28 mouse cellular contexts compared by ENCODE assay signal in genomic region chr11:84518261-84518660, GRCm38 (mm10). TPM values are rescaled to one million over a fixed set of nuclear protein-coding genes. Genes with fewer than 3 reads are reported as not detected.
DNase-seq lines count a peak whose midpoint lies in the region; ATAC-seq lines count a peak whose summit lies in the region.
"Had no signal": no experiment of that assay in that cellular context is flagged by ENCODE, and none has a peak within 500 bp of the region (broad histone marks: within the 10 kb centered on the region; RNA-seq: fewer than 3 reads in every experiment).

No protein-coding gene starts in this region.

- H3K27ac ChIP-seq in neural tube, embryonic 11.5 days (ENCODE audit: low read depth, low read length) = no peak overlapping the region
- H3K27ac ChIP-seq in hindbrain, embryonic 16.5 days (ENCODE audit: low read depth, low read length) = no peak overlapping the region
- H3K27ac ChIP-seq in midbrain, embryonic 14.5 days (replicated peaks; ENCODE audit: low read depth, low read length) = peak overlapping the region; percentile 87; the same call in 1 of the 2 replicates
- no peak overlapping the region for H3K27ac ChIP-seq in neural tube, embryonic 14.5 days (ENCODE audit: low read depth, low read length)
- no peak overlapping the region for H3K27ac ChIP-seq in forebrain, embryonic 11.5 days (ENCODE audit: low read depth, low read length)
- H3K27ac ChIP-seq: embryonic facial prominence, embryonic 12.5 days; forebrain, embryonic 12.5 days; limb, embryonic 10.5 days; liver, embryonic 15.5 days; lung, embryonic 15.5 days had no signal

- 0 out of 2 replicates have a peak overlapping the region, but pooled peaks have one; percentile 12 for H3K4me3 ChIP-seq in neural tube, embryonic 11.5 days (ENCODE audit: low read depth, low read length)
- H3K4me3 ChIP-seq in hindbrain, embryonic 16.5 days (ENCODE audit: low read length) = peak overlapping the region; percentile 43
- H3K4me3 ChIP-seq in midbrain, embryonic 14.5 days (replicated peaks; ENCODE audit: low read depth, low read length) = peak overlapping the region; percentile 57
- H3K4me3 ChIP-seq in neural tube, embryonic 14.5 days (ENCODE audit: low read depth, low read length) = peak overlapping the region; percentile 43; the same call in 1 of the 2 replicates
- H3K4me3 ChIP-seq in forebrain, embryonic 11.5 days (ENCODE audit: low read depth, low read length) = no peak overlapping the region
- H3K4me3 ChIP-seq: embryonic facial prominence, embryonic 12.5 days; limb, embryonic 10.5 days; liver, embryonic 15.5 days; lung, embryonic 15.5 days; megakaryocyte, embryonic 14.5 days had no signal

- WGBS in neural tube, embryonic 11.5 days = 24% methylated on average over 5 of the region's 5 CpGs
- WGBS in hindbrain, embryonic 16.5 days = 31% methylated on average over 5 of the region's 5 CpGs
- WGBS in midbrain, embryonic 14.5 days = 22% methylated on average over 5 of the region's 5 CpGs
- WGBS in neural tube, embryonic 14.5 days = 24% methylated on average over 5 of the region's 5 CpGs
- WGBS in forebrain, embryonic 11.5 days = 25% methylated on average over 5 of the region's 5 CpGs

- H3K4me2 ChIP-seq in neural tube, embryonic 11.5 days (ENCODE audit: low read depth) = peak overlapping the region; percentile 39
- peak overlapping the region; percentile 68 for H3K4me2 ChIP-seq in hindbrain, embryonic 16.5 days (ENCODE audit: low read length)
- H3K4me2 ChIP-seq in midbrain, embryonic 14.5 days (ENCODE audit: low read length) = peak overlapping the region; percentile 71
- peak overlapping the region; percentile 50 for H3K4me2 ChIP-seq in neural tube, embryonic 14.5 days (ENCODE audit: low read depth, low read length)
- H3K4me2 ChIP-seq in forebrain, embryonic 11.5 days (ENCODE audit: low read depth, low read length, severe bottlenecking) = no peak overlapping the region
- H3K4me2 ChIP-seq: embryonic facial prominence, embryonic 12.5 days; liver, embryonic 15.5 days; lung, embryonic 15.5 days had no signal

- DNase-seq in neural tube, embryonic 11.5 days (ENCODE audit: low spot score) = no peak
- no peak for DNase-seq in neural tube, embryonic 10.5 days (ENCODE audit: extremely low spot score, low spot score)
- DNase-seq in midbrain, embryonic 14.5 days = peak; percentile 28
- DNase-seq in layer of hippocampus, postnatal 36 days = no peak
- no peak for DNase-seq in forebrain, embryonic 11.5 days (ENCODE audit: low spot score)
- DNase-seq in thymus, postnatal 0 days (ENCODE audit: low spot score) = no peak
- DNase-seq: adrenal gland, postnatal 25 days; cerebellum, adult 8-10 months; gastrocnemius, postnatal 25 days; layer of hippocampus, adult 9-11 months; liver; lung, postnatal 36 days; right cerebral cortex, postnatal 4 days; thymus, postnatal 25 days had no signal

- peaks cover 5% of the 10 kb centered on the region; the same call in 1 of the 2 replicates for H3K4me1 ChIP-seq in neural tube, embryonic 11.5 days (ENCODE audit: control insufficient read depth, insufficient read depth, low read length)
- H3K4me1 ChIP-seq in hindbrain, embryonic 16.5 days (ENCODE audit: control insufficient read depth, insufficient read depth, low read depth, low read length) = peaks cover 7% of the 10 kb centered on the region
- peaks cover 6% of the 10 kb centered on the region for H3K4me1 ChIP-seq in midbrain, embryonic 14.5 days (ENCODE audit: control insufficient read depth, insufficient read depth, low read length)
- H3K4me1 ChIP-seq in neural tube, embryonic 14.5 days (ENCODE audit: control insufficient read depth, insufficient read depth, low read length) = peaks cover 5% of the 10 kb centered on the region; the same call in 1 of the 2 replicates
- H3K4me1 ChIP-seq in forebrain, embryonic 11.5 days (replicated peaks; ENCODE audit: control insufficient read depth, insufficient read depth, low read length) = peaks cover 5% of the 10 kb centered on the region; the same call in 1 of the 2 replicates

- ATAC-seq in neural tube, embryonic 11.5 days (ENCODE audit: insufficient read depth, low FRiP score, low TSS enrichment) = no peak
- no peak for ATAC-seq in hindbrain, embryonic 16.5 days
- ATAC-seq in midbrain, embryonic 14.5 days (ENCODE audit: low FRiP score, low TSS enrichment) = no peak
- ATAC-seq in neural tube, embryonic 14.5 days (ENCODE audit: low read depth) = no peak
- no peak for ATAC-seq in forebrain, embryonic 11.5 days (replicated peaks; ENCODE audit: low FRiP score)
- ATAC-seq: activated CD4-positive, CD25-positive, alpha-beta regulatory T cell, adult 4 months; intestine, postnatal 0 days had no signal

- H3K9me3 ChIP-seq in neural tube, embryonic 11.5 days (ENCODE audit: control insufficient read depth, low read length) = no peaks in the 10 kb centered on the region
- H3K9me3 ChIP-seq in hindbrain, embryonic 16.5 days (ENCODE audit: control insufficient read depth, low read length) = no peaks in the 10 kb centered on the region
- H3K9me3 ChIP-seq in midbrain, embryonic 14.5 days (ENCODE audit: control insufficient read depth, low read length) = no peaks in the 10 kb centered on the region
- no peaks in the 10 kb centered on the region for H3K9me3 ChIP-seq in neural tube, embryonic 14.5 days (ENCODE audit: control insufficient read depth, low read length)
- H3K9me3 ChIP-seq in forebrain, embryonic 11.5 days (ENCODE audit: control insufficient read depth, low read length) = no peaks in the 10 kb centered on the region; the same call in 1 of the 2 replicates
- H3K9me3 ChIP-seq: embryonic facial prominence, embryonic 12.5 days; forebrain, embryonic 12.5 days; limb, embryonic 10.5 days; liver, embryonic 15.5 days; lung, embryonic 15.5 days; megakaryocyte, embryonic 14.5 days had no signal

- no peak overlapping the region for H3K9ac ChIP-seq in neural tube, embryonic 11.5 days (ENCODE audit: low read length)
- H3K9ac ChIP-seq in hindbrain, embryonic 16.5 days (ENCODE audit: low read depth, low read length) = no peak overlapping the region
- H3K9ac ChIP-seq in midbrain, embryonic 14.5 days (replicated peaks; ENCODE audit: low read length) = peak overlapping the region; percentile 66
- H3K9ac ChIP-seq in neural tube, embryonic 14.5 days (replicated peaks; ENCODE audit: low read depth, low read length) = peak overlapping the region; percentile 64; the same call in 1 of the 2 replicates
- no peak overlapping the region for H3K9ac ChIP-seq in forebrain, embryonic 11.5 days (ENCODE audit: low read length)
- H3K9ac ChIP-seq: embryonic facial prominence, embryonic 12.5 days; forebrain, embryonic 12.5 days; liver, embryonic 15.5 days; lung, embryonic 15.5 days had no signal

- peaks cover 84% of the 10 kb centered on the region for H3K27me3 ChIP-seq in neural tube, embryonic 11.5 days (ENCODE audit: control insufficient read depth, insufficient read depth, low read length)
- H3K27me3 ChIP-seq in hindbrain, embryonic 16.5 days (replicated peaks; ENCODE audit: control insufficient read depth, insufficient read depth, low read length) = peaks cover 33% of the 10 kb centered on the region
- H3K27me3 ChIP-seq in midbrain, embryonic 14.5 days (ENCODE audit: control insufficient read depth, insufficient read depth, low read length) = peaks cover 56% of the 10 kb centered on the region
- H3K27me3 ChIP-seq in neural tube, embryonic 14.5 days (ENCODE audit: control insufficient read depth, insufficient read depth, low read length) = peaks cover 30% of the 10 kb centered on the region
- peaks cover 85% of the 10 kb centered on the region for H3K27me3 ChIP-seq in forebrain, embryonic 11.5 days (ENCODE audit: control insufficient read depth, insufficient read depth, low read length)

- H3K36me3 ChIP-seq in neural tube, embryonic 11.5 days (ENCODE audit: control insufficient read depth, insufficient read depth, low read length) = no peaks in the 10 kb centered on the region
- H3K36me3 ChIP-seq in hindbrain, embryonic 16.5 days (ENCODE audit: control insufficient read depth, insufficient read depth, low read length) = no peaks in the 10 kb centered on the region
- H3K36me3 ChIP-seq in midbrain, embryonic 14.5 days (ENCODE audit: control insufficient read depth, insufficient read depth, low read length) = peaks cover 21% of the 10 kb centered on the region
- no peaks in the 10 kb centered on the region for H3K36me3 ChIP-seq in neural tube, embryonic 14.5 days (ENCODE audit: control insufficient read depth, insufficient read depth, low read length)
- H3K36me3 ChIP-seq in forebrain, embryonic 11.5 days (ENCODE audit: control insufficient read depth, insufficient read depth, low read length) = no peaks in the 10 kb centered on the region
- H3K36me3 ChIP-seq: embryonic facial prominence, embryonic 12.5 days; forebrain, embryonic 12.5 days; limb, embryonic 10.5 days; liver, embryonic 15.5 days; lung, embryonic 15.5 days had no signal

RNA-seq across cellular contexts. Expression of gene Aatf, which starts 4.9 kb away (rescaled TPM):
- 54.4 and 55.8 TPM in 2 replicates for polyA plus RNA-seq in neural tube, embryonic 11.5 days (2014; fragmentation: Nextera tagmentation; extraction: Ambion mirVana)
- polyA plus RNA-seq in hindbrain, embryonic 16.5 days (2015; fragmentation: Nextera tagmentation; extraction: Ambion mirVana) = 51.0 and 52.1 TPM in 2 replicates
- polyA plus RNA-seq in midbrain, embryonic 14.5 days (2014; fragmentation: Nextera tagmentation; extraction: Ambion mirVana) = 41.6 and 46.3 TPM in 2 replicates
- polyA plus RNA-seq in neural tube, embryonic 14.5 days (2014; fragmentation: Nextera tagmentation; extraction: Ambion mirVana) = 44.1 and 47.1 TPM in 2 replicates
- total RNA-seq in layer of hippocampus, postnatal 36 days (2021) = 10 to 100 TPM; 20.4 to 21.6 TPM
- 53.6 and 54.8 TPM in 2 replicates for polyA plus RNA-seq in forebrain, embryonic 11.5 days (2014; fragmentation: Nextera tagmentation; extraction: Ambion mirVana)
- 51.8 and 54.5 TPM in 2 replicates for polyA plus RNA-seq in thymus, postnatal 0 days (2015; fragmentation: Nextera tagmentation; extraction: Ambion mirVana)

RNA-seq across cellular contexts. Expression of gene Lhx1, which starts 7.1 kb away (rescaled TPM):
- polyA plus RNA-seq in neural tube, embryonic 11.5 days (2014; fragmentation: Nextera tagmentation; extraction: Ambion mirVana) = 42.4 and 46.3 TPM in 2 replicates
- polyA plus RNA-seq in hindbrain, embryonic 16.5 days (2015; fragmentation: Nextera tagmentation; extraction: Ambion mirVana) = 35.9 and 43.0 TPM in 2 replicates
- polyA plus RNA-seq in midbrain, embryonic 14.5 days (2014; fragmentation: Nextera tagmentation; extraction: Ambion mirVana) = 49.8 and 53.0 TPM in 2 replicates
- polyA plus RNA-seq in neural tube, embryonic 14.5 days (2014; fragmentation: Nextera tagmentation; extraction: Ambion mirVana) = 47.2 and 48.0 TPM in 2 replicates
- under 1 TPM; 0.20 to 0.65 TPM for total RNA-seq in layer of hippocampus, postnatal 36 days (2021)
- 9.4 and 10.9 TPM in 2 replicates for polyA plus RNA-seq in forebrain, embryonic 11.5 days (2014; fragmentation: Nextera tagmentation; extraction: Ambion mirVana)
- polyA plus RNA-seq in thymus, postnatal 0 days (2015; fragmentation: Nextera tagmentation; extraction: Ambion mirVana) = 0.10 TPM in 1 of 2 replicates, not detected in the other
- total RNA-seq: adrenal gland, postnatal 25 days; common myeloid progenitor, adult 5-6 weeks; gastrocnemius, postnatal 25 days; hematopoietic stem cell, adult 5-6 weeks had no signal
- polyA plus RNA-seq: activated CD4-positive, CD25-positive, alpha-beta regulatory T cell, adult 4 months; C2C12; heart, postnatal 0 days had no signal

Comparison
In these comparisons a context has a peak if more than half of its experiments do, and no peak if none do; other contexts are left out.
1. H3K9ac ChIP-seq: peak in midbrain, embryonic 14.5 days (single experiment) and neural tube, embryonic 14.5 days (single experiment); none in neural tube, embryonic 11.5 days (single experiment), hindbrain, embryonic 16.5 days (single experiment) and forebrain, embryonic 11.5 days (single experiment).